Mouse (Mus musculus) intestine, embryonic 15.5 days (tissue): ENCODE data around the gene Lsm3. TPM values are rescaled to one million over a fixed set of nuclear protein-coding genes. Genes with fewer than 3 reads are reported as not detected.

ENCODE experiments used
- ATAC-seq: fragments of 200-750 bp; cut with Nextera tagmentation; 2 replicates; pipeline ENCODE4 v1.8.0; 2017; ENCODE audit warnings: moderate TSS enrichment, moderate library complexity
- H3K27ac ChIP-seq: fragments of 300-500 bp; sonication (generic); 2 replicates; pipeline ENCODE4 v1.5.1; 2015; ENCODE audit warnings: mild to moderate bottlenecking, inconsistent platforms
- H3K27me3 ChIP-seq: fragments of 300-500 bp; sonication (generic); replicated peaks from 2 replicates; pipeline ENCODE4 v1.6.1; 2015; ENCODE audit warnings: inconsistent platforms
- H3K36me3 ChIP-seq: fragments of 300-500 bp; sonication (generic); 2 replicates; pipeline ENCODE4 v1.6.1; 2015; ENCODE audit warnings: inconsistent platforms
- H3K4me1 ChIP-seq: fragments of 300-500 bp; sonication (generic); replicated peaks from 2 replicates; pipeline ENCODE4 v1.6.1; 2015; ENCODE audit warnings: inconsistent platforms
- H3K4me2 ChIP-seq: fragments of 300-500 bp; sonication (generic); replicated peaks from 2 replicates; pipeline ENCODE4 v1.6.1; 2015; ENCODE audit warnings: mild to moderate bottlenecking, inconsistent platforms
- H3K4me3 ChIP-seq: fragments of 300-500 bp; sonication (generic); replicated peaks from 2 replicates; pipeline ENCODE4 v1.5.1; 2015; ENCODE audit warnings: inconsistent platforms
- H3K9ac ChIP-seq: fragments of 300-500 bp; sonication (generic); 2 replicates; pipeline ENCODE4 v1.6.1; 2015; ENCODE audit warnings: inconsistent platforms
- H3K9me3 ChIP-seq: fragments of 300-500 bp; sonication (generic); 2 replicates; pipeline ENCODE4 v1.6.1; 2016; ENCODE audit warnings: inconsistent platforms
- WGBS: fragments of 180-500 bp; shearing (Covaris S2); methylation state at CpG from one replicate; pipeline ENCODE4 v1.1.7; 2015; 5-methylcytosine and 5-hydroxymethylcytosine counted together
- polyA plus RNA-seq: library from polyadenylated mRNA; unstranded; fragments of >200 nt; fragmentation: Nextera tagmentation; extraction: Ambion mirVana; gene quantifications from 2 replicates; pipeline ENCODE4 v1.2.1, GENCODE M21; 2015

Lsm3 gene
- polyA plus RNA-seq, 1 experiment from 2014 or later: 270 TPM

GRCm38 (mm10) chr6:91486736-91487453 lies 28.8 kb upstream of the Lsm3 start:
- no peak for ATAC-seq
- Histone ChIP-seq H3K36me3 (peaks cover 37% of the 10 kb centered on the region), H3K4me1 (no peaks in the 10 kb centered on the region), H3K9me3 (no peaks in the 10 kb centered on the region), H3K4me2 (no peak overlapping the region), H3K4me3 (no peak overlapping the region), H3K9ac (no peak overlapping the region), H3K27me3 (no peaks in the 10 kb centered on the region), H3K27ac (no peak overlapping the region)
- WGBS: 90% methylated on average over 15 of the region's 15 CpGs

- Histone ChIP-seq H3K36me3 (peaks cover 29% of the 10 kb centered on the region), H3K9ac (no peak overlapping the region), H3K27me3 (no peaks in the 10 kb centered on the region), H3K27ac (no peak overlapping the region), H3K9me3 (no peaks in the 10 kb centered on the region), H3K4me2 (no peak overlapping the region), H3K4me3 (no peak overlapping the region), H3K4me1 (no peaks in the 10 kb centered on the region)
- ATAC-seq: peak; percentile 65
- WGBS: 71% methylated on average over 9 of the region's 9 CpGs
Measured at GRCm38 (mm10) chr6:91488496-91489212, 27.1 kb upstream of the Lsm3 start.

- 79% methylated on average over 10 of the region's 10 CpGs for WGBS
- Histone ChIP-seq H3K27ac (no peak overlapping the region), H3K9ac (no peak overlapping the region), H3K4me1 (no peaks in the 10 kb centered on the region), H3K27me3 (no peaks in the 10 kb centered on the region), H3K36me3 (peaks cover 28% of the 10 kb centered on the region; the same call in 1 of the 2 replicates), H3K4me2 (no peak overlapping the region), H3K9me3 (no peaks in the 10 kb centered on the region), H3K4me3 (no peak overlapping the region)
- no peak for ATAC-seq
Measured at GRCm38 (mm10) chr6:91489872-91490271, 25.9 kb upstream of the Lsm3 start.

- WGBS: 54% methylated on average over 6 of the region's 6 CpGs
- H3K27ac ChIP-seq: no peak overlapping the region
- H3K27me3 ChIP-seq: no peaks in the 10 kb centered on the region
- H3K9ac ChIP-seq: no peak overlapping the region
- H3K36me3 ChIP-seq: peaks cover 25% of the 10 kb centered on the region
- H3K4me2 ChIP-seq: no peak overlapping the region
- H3K4me3 ChIP-seq: no peak overlapping the region
- H3K4me1 ChIP-seq: no peaks in the 10 kb centered on the region
- 0 out of 2 replicates have a peak, but pooled peaks have one; percentile 9 for ATAC-seq
- H3K9me3 ChIP-seq: no peaks in the 10 kb centered on the region
Measured at GRCm38 (mm10) chr6:91491004-91491403, 24.7 kb upstream of the Lsm3 start.

- H3K4me3 ChIP-seq: no peak overlapping the region
- ATAC-seq: no peak
- no peak overlapping the region for H3K27ac ChIP-seq
- H3K9me3 ChIP-seq: no peaks in the 10 kb centered on the region
- H3K4me1 ChIP-seq: no peaks in the 10 kb centered on the region
- H3K27me3 ChIP-seq: no peaks in the 10 kb centered on the region
- H3K4me2 ChIP-seq: no peak overlapping the region
- peaks cover 12% of the 10 kb centered on the region for H3K36me3 ChIP-seq
- WGBS: 88% methylated on average over 10 of the region's 10 CpGs
- no peak overlapping the region for H3K9ac ChIP-seq
Measured at GRCm38 (mm10) chr6:91493053-91493452, 22.7 kb upstream of the Lsm3 start.

- Histone ChIP-seq H3K9ac (no peak overlapping the region), H3K27me3 (no peaks in the 10 kb centered on the region), H3K4me2 (no peak overlapping the region), H3K36me3 (peaks cover 15% of the 10 kb centered on the region), H3K27ac (no peak overlapping the region), H3K9me3 (no peaks in the 10 kb centered on the region), H3K4me1 (no peaks in the 10 kb centered on the region), H3K4me3 (no peak overlapping the region)
- 82% methylated on average over 8 of the region's 8 CpGs for WGBS
- ATAC-seq: no peak
Measured at GRCm38 (mm10) chr6:91494526-91494925, 21.2 kb upstream of the Lsm3 start.

- Histone ChIP-seq H3K9me3 (no peaks in the 10 kb centered on the region), H3K4me3 (no peak overlapping the region), H3K9ac (no peak overlapping the region), H3K4me2 (no peak overlapping the region), H3K4me1 (no peaks in the 10 kb centered on the region), H3K27me3 (no peaks in the 10 kb centered on the region), H3K36me3 (peaks cover 60% of the 10 kb centered on the region), H3K27ac (no peak overlapping the region)
- ATAC-seq: no peak
- 81% methylated on average over 1 of the region's 1 CpGs for WGBS
Measured at GRCm38 (mm10) chr6:91503302-91503701, 12.4 kb upstream of the Lsm3 start.

DNA sequence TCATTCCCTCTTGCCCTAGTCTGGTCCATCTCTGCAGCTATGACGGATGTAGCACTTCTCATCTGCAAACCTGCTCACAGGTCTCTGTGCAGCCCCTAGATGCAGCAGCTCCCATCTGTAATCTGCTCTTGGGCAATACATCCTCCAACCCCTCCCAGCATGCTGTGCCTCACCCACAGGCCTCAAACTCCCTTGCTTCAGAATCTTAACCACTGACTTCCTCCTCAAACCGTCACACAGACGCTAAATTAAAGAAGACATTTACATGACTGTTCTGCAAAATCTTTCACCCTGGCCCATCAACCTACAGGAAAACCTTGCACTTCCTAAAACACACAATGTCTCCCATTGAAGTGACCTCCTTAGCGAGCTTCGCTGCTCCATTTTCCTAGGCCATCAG lies 9.7 kb upstream of the Lsm3 start:
- no peak for ATAC-seq
- H3K9ac ChIP-seq: no peak overlapping the region
- no peak overlapping the region for H3K27ac ChIP-seq
- peaks cover 45% of the 10 kb centered on the region for H3K36me3 ChIP-seq
- no peak overlapping the region for H3K4me2 ChIP-seq
- WGBS: 86% methylated on average over 5 of the region's 5 CpGs
- no peaks in the 10 kb centered on the region for H3K4me1 ChIP-seq
- H3K27me3 ChIP-seq: no peaks in the 10 kb centered on the region
- no peaks in the 10 kb centered on the region for H3K9me3 ChIP-seq
- H3K4me3 ChIP-seq: no peak overlapping the region

- no peak for ATAC-seq
- 86% methylated on average over 3 of the region's 3 CpGs for WGBS
- no peaks in the 10 kb centered on the region for H3K9me3 ChIP-seq
- no peaks in the 10 kb centered on the region for H3K27me3 ChIP-seq
- no peaks in the 10 kb centered on the region for H3K4me1 ChIP-seq
- no peak overlapping the region for H3K4me3 ChIP-seq
- no peak overlapping the region for H3K4me2 ChIP-seq
- peaks cover 38% of the 10 kb centered on the region for H3K36me3 ChIP-seq
- H3K9ac ChIP-seq: no peak overlapping the region
- H3K27ac ChIP-seq: no peak overlapping the region
Measured at GRCm38 (mm10) chr6:91508041-91508440, 7.7 kb upstream of the Lsm3 start.

DNA sequence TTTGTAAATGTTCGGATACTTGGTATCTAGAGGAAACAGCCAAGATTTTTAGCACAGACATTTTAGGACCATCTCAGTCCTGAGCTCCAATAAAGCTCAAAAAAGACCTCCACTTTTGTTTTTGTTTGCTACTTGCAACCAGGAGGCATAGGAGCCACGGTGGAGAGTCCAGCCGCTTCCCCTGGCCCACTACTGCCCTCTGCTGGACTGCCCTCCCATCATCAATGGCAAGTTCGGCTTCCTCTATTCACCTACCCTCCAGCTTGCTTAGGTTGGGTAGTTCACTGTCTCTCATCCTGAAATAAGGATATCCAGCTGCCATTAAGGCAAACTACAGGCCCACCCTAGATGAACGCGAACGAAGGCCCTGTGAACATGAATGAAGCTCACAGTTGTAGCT lies 6.4 kb upstream of the Lsm3 start:
- Histone ChIP-seq H3K27ac (no peak overlapping the region), H3K27me3 (no peaks in the 10 kb centered on the region), H3K4me3 (no peak overlapping the region), H3K9me3 (no peaks in the 10 kb centered on the region), H3K9ac (no peak overlapping the region), H3K36me3 (peaks cover 32% of the 10 kb centered on the region), H3K4me2 (no peak overlapping the region), H3K4me1 (no peaks in the 10 kb centered on the region)
- no peak for ATAC-seq
- WGBS: 44% methylated on average over 7 of the region's 7 CpGs

- WGBS: 78% methylated on average over 10 of the region's 10 CpGs
- peaks cover 25% of the 10 kb centered on the region for H3K36me3 ChIP-seq
Measured at GRCm38 (mm10) chr6:91510211-91510610, 5.5 kb upstream of the Lsm3 start.

GRCm38 (mm10) chr6:91514135-91514534 lies 1.6 kb upstream of the Lsm3 start:
- Histone ChIP-seq H3K27me3 (no peaks in the 10 kb centered on the region), H3K27ac (no peak overlapping the region), H3K9ac (no peak overlapping the region), H3K9me3 (no peaks in the 10 kb centered on the region), H3K4me1 (peaks cover 4% of the 10 kb centered on the region; the same call in 1 of the 2 replicates), H3K4me2 (peak overlapping the region; percentile 77; the same call in 1 of the 2 replicates), H3K4me3 (no peak overlapping the region), H3K36me3 (no peaks in the 10 kb centered on the region)
- no peak for ATAC-seq

More at GRCm38 (mm10) chr6:91510211-91510610, 5.5 kb upstream of the Lsm3 start:
- Histone ChIP-seq H3K9me3 (no peaks in the 10 kb centered on the region), H3K9ac (no peak overlapping the region), H3K27ac (no peak overlapping the region), H3K4me2 (no peak overlapping the region), H3K4me3 (no peak overlapping the region), H3K4me1 (no peaks in the 10 kb centered on the region), H3K27me3 (no peaks in the 10 kb centered on the region)
- ATAC-seq: no peak
